Mouse (Mus musculus) intestine, embryonic 14.5 days (tissue): ENCODE data around the gene Exoc3l. TPM values are rescaled to one million over a fixed set of nuclear protein-coding genes. Genes with fewer than 3 reads are reported as not detected.

Experiments
- ATAC-seq: fragments of 200-750 bp; cut with Nextera tagmentation; replicated peaks from 2 replicates; pipeline ENCODE4 v1.8.0; 2017; ENCODE audit warnings: low read depth, moderate number of reproducible peaks, moderate TSS enrichment, moderate library complexity; ENCODE audit not compliant: low FRiP score, low TSS enrichment
- DNase-seq: peaks from one replicate; pipeline ENCODE4 v3.0.0-alpha.2; 2018; ENCODE audit warnings: low spot score
- H3K27ac ChIP-seq: fragments of 300-500 bp; sonication (generic); 2 replicates; pipeline ENCODE4 v1.5.1; 2014; ENCODE audit warnings: low read depth, mild to moderate bottlenecking, control low read depth
- H3K27me3 ChIP-seq: fragments of 300-500 bp; sonication (generic); replicated peaks from 2 replicates; pipeline ENCODE4 v1.6.1; 2014; ENCODE audit warnings: low read length, control low read depth; ENCODE audit not compliant: control insufficient read depth, insufficient read depth
- H3K36me3 ChIP-seq: fragments of 300-500 bp; sonication (generic); 2 replicates; pipeline ENCODE4 v1.6.1; 2014; ENCODE audit warnings: low read length, control low read depth; ENCODE audit not compliant: control insufficient read depth, insufficient read depth
- H3K4me1 ChIP-seq: fragments of 300-500 bp; sonication (generic); replicated peaks from 2 replicates; pipeline ENCODE4 v1.6.1; 2014; ENCODE audit warnings: low read length, control low read depth, mixed read lengths; ENCODE audit not compliant: control insufficient read depth, insufficient read depth
- H3K4me2 ChIP-seq: fragments of 300-500 bp; sonication (generic); 2 replicates; pipeline ENCODE4 v1.6.1; 2014; ENCODE audit warnings: low read length
- H3K4me3 ChIP-seq: fragments of 300-500 bp; sonication (generic); 2 replicates; pipeline ENCODE4 v1.5.1; 2014; ENCODE audit warnings: low read depth, low read length, control low read depth, mixed read lengths
- H3K9ac ChIP-seq: fragments of 300-500 bp; sonication (generic); 2 replicates; pipeline ENCODE4 v1.6.1; 2014; ENCODE audit warnings: mild to moderate bottlenecking, low read length
- H3K9me3 ChIP-seq: fragments of 300-500 bp; sonication (generic); 2 replicates; pipeline ENCODE4 v1.6.1; 2016; ENCODE audit warnings: low read length, control low read depth; ENCODE audit not compliant: control insufficient read depth
- WGBS: fragments of 180-500 bp; shearing (Covaris S2); extraction: QIAGEN DNeasy Blood & Tissue Kit; methylation state at CpG from one replicate; pipeline ENCODE4 v1.1.7; 2014; 5-methylcytosine and 5-hydroxymethylcytosine counted together
- microRNA counts: library from miRNA; unstranded; fragments of <30 nt; microRNA quantifications from one replicate; lab custom pipeline; 2016
- microRNA-seq: library from miRNA; unstranded; fragments of <30 nt; microRNA quantifications from one replicate; pipeline ENCODE4, GENCODE M21; 2016
- polyA plus RNA-seq: library from polyadenylated mRNA; unstranded; fragments of >200 nt; fragmentation: Nextera tagmentation; extraction: Ambion mirVana; gene quantifications from 2 replicates; pipeline ENCODE4 v1.2.1, GENCODE M21; 2014

Exoc3l gene
- polyA plus RNA-seq, 1 experiment from 2014 or later: 10.1 TPM

- WGBS: under 1% methylated on average over 72 of the region's 74 CpGs
- peaks cover 19% of the 10 kb centered on the region for H3K27me3 ChIP-seq
- peak; percentile 86 for ATAC-seq
- peak overlapping the region; percentile 76 for H3K9ac ChIP-seq
- peaks cover 22% of the 10 kb centered on the region for H3K4me1 ChIP-seq
- H3K4me2 ChIP-seq: peak overlapping the region; percentile 91
- H3K27ac ChIP-seq: peak overlapping the region; percentile 84
- H3K9me3 ChIP-seq: no peaks in the 10 kb centered on the region
- DNase-seq: peak; percentile 95
- H3K4me3 ChIP-seq: peak overlapping the region; percentile 62
- peaks cover 41% of the 10 kb centered on the region for H3K36me3 ChIP-seq
Observed at GRCm38 (mm10) chr8:105254152-105254965, 41.5 kb downstream of the Exoc3l start.

- ATAC-seq (peak; percentile 10; the same call in 1 of the 2 replicates), DNase-seq (no peak)
- 38% methylated on average over 20 of the region's 20 CpGs for WGBS
- Histone ChIP-seq H3K9me3 (no peaks in the 10 kb centered on the region), H3K4me2 (peak overlapping the region; percentile 91), H3K36me3 (peaks cover 47% of the 10 kb centered on the region), H3K4me1 (peaks cover 16% of the 10 kb centered on the region), H3K9ac (peak overlapping the region; percentile 76; the same call in 1 of the 2 replicates), H3K4me3 (peak overlapping the region; percentile 62), H3K27me3 (peaks cover 13% of the 10 kb centered on the region), H3K27ac (peak overlapping the region; percentile 84; the same call in 1 of the 2 replicates)
Observed at GRCm38 (mm10) chr8:105253766-105254151, 42.1 kb downstream of the Exoc3l start.

GRCm38 (mm10) chr8:105252680-105253537, 43.0 kb downstream of the Exoc3l start:
- no peak overlapping the region for H3K27ac ChIP-seq
- DNase-seq (no peak), ATAC-seq (no peak)
- H3K4me3 ChIP-seq: no peak overlapping the region; the same call in 1 of the 2 replicates
- H3K4me1 ChIP-seq: peaks cover 16% of the 10 kb centered on the region
- no peak overlapping the region for H3K9ac ChIP-seq
- peaks cover 4% of the 10 kb centered on the region; the same call in 1 of the 2 replicates for H3K27me3 ChIP-seq
- peaks cover 55% of the 10 kb centered on the region for H3K36me3 ChIP-seq
- peak overlapping the region; percentile 91; the same call in 1 of the 2 replicates for H3K4me2 ChIP-seq
- 84% methylated on average over 10 of the region's 10 CpGs for WGBS
- H3K9me3 ChIP-seq: no peaks in the 10 kb centered on the region

- no peak overlapping the region for H3K27ac ChIP-seq
- no peaks in the 10 kb centered on the region for H3K9me3 ChIP-seq
- ATAC-seq: no peak
- no peaks in the 10 kb centered on the region for H3K27me3 ChIP-seq
- H3K4me2 ChIP-seq: no peak overlapping the region
- peaks cover 65% of the 10 kb centered on the region for H3K36me3 ChIP-seq
- no peak overlapping the region for H3K9ac ChIP-seq
- no peak overlapping the region for H3K4me3 ChIP-seq
- H3K4me1 ChIP-seq: peaks cover 16% of the 10 kb centered on the region
- no peak for DNase-seq
- 88% methylated on average over 6 of the region's 6 CpGs for WGBS
Observed at GRCm38 (mm10) chr8:105251954-105252353, 43.9 kb downstream of the Exoc3l start.

- no peak for ATAC-seq
- no peak overlapping the region for H3K4me2 ChIP-seq
- WGBS: 95% methylated on average over 7 of the region's 7 CpGs
- H3K4me3 ChIP-seq: no peak overlapping the region
- H3K36me3 ChIP-seq: peaks cover 63% of the 10 kb centered on the region
- H3K9me3 ChIP-seq: no peaks in the 10 kb centered on the region
- DNase-seq: no peak
- no peak overlapping the region for H3K27ac ChIP-seq
- H3K27me3 ChIP-seq: no peaks in the 10 kb centered on the region
- no peaks in the 10 kb centered on the region for H3K4me1 ChIP-seq
- no peak overlapping the region for H3K9ac ChIP-seq
Observed at GRCm38 (mm10) chr8:105241016-105241415, 54.9 kb downstream of the Exoc3l start.

MicroRNAs within 50 kb of the gene (microRNA counts, 519-probe panel; counts per million panel counts)
- 2,954 counts per million, percentile 33 among the panel's probes with 10 or more counts for microRNA mmu-miR-328 (lab: Ali Mortazavi, UCI)

Small RNAs within 50 kb of the gene (microRNA-seq; reads per million reads assigned to microRNA genes)
- gene Gm27320: not detected
- gene Mir328: 258 reads per million, percentile 67 among the genes with 10 or more reads in this experiment

Other genes with a start within 250 kb of the Exoc3l start
- not detected in 2 replicates for gene Ces3a, start 247.5 kb downstream of the Exoc3l start, polyA plus RNA-seq
- gene Ces3b, start 212.3 kb downstream of the Exoc3l start, polyA plus RNA-seq: not detected in 2 replicates
- not detected in 2 replicates for gene Ces4a, start 164.3 kb downstream of the Exoc3l start, polyA plus RNA-seq
- gene Cbfb, start 125.4 kb downstream of the Exoc3l start, polyA plus RNA-seq: 52.5 and 62.8 TPM in 2 replicates
- gene D230025D16Rik, start 71.0 kb downstream of the Exoc3l start, polyA plus RNA-seq: 29.5 and 29.8 TPM in 2 replicates
- 19.1 and 20.3 TPM in 2 replicates for gene B3gnt9, start 40.9 kb downstream of the Exoc3l start, polyA plus RNA-seq
- 26.2 and 26.8 TPM in 2 replicates for gene Tradd, start 31.5 kb downstream of the Exoc3l start, polyA plus RNA-seq
- 4.5 and 4.9 TPM in 2 replicates for gene Fbxl8, start 31.5 kb downstream of the Exoc3l start, polyA plus RNA-seq
- 0.35 TPM in 1 of 2 replicates, not detected in the other for gene Hsf4, start 26.3 kb downstream of the Exoc3l start, polyA plus RNA-seq
- gene Nol3, start 20.0 kb downstream of the Exoc3l start, polyA plus RNA-seq: 1.3 and 1.4 TPM in 2 replicates
- gene 4931428F04Rik, start 6.2 kb downstream of the Exoc3l start, polyA plus RNA-seq: 9.1 and 11.7 TPM in 2 replicates
- gene E2f4, start 1.6 kb upstream of the Exoc3l start, polyA plus RNA-seq: 114 and 119 TPM in 2 replicates
- 16.8 and 17.7 TPM in 2 replicates for gene Elmo3, start 9.5 kb upstream of the Exoc3l start, polyA plus RNA-seq
- gene Lrrc29, start 30.2 kb upstream of the Exoc3l start, polyA plus RNA-seq: 1.9 and 2.3 TPM in 2 replicates
- 136 and 138 TPM in 2 replicates for gene Tmem208, start 30.3 kb upstream of the Exoc3l start, polyA plus RNA-seq
- gene Fhod1, start 51.9 kb upstream of the Exoc3l start, polyA plus RNA-seq: 3.2 and 3.5 TPM in 2 replicates
- gene Slc9a5, start 52.7 kb upstream of the Exoc3l start, polyA plus RNA-seq: 1.5 and 2.3 TPM in 2 replicates
- 0.19 and 0.27 TPM in 2 replicates for gene Plekhg4, start 77.2 kb upstream of the Exoc3l start, polyA plus RNA-seq
- 0.11 TPM in 1 of 2 replicates, not detected in the other for gene Kctd19, start 117.4 kb upstream of the Exoc3l start, polyA plus RNA-seq
- gene Lrrc36, start 117.5 kb upstream of the Exoc3l start, polyA plus RNA-seq: 0.11 and 0.16 TPM in 2 replicates
- gene Tppp3, start 175.4 kb upstream of the Exoc3l start, polyA plus RNA-seq: 36.2 and 39.8 TPM in 2 replicates
- gene Zdhhc1, start 200.8 kb upstream of the Exoc3l start, polyA plus RNA-seq: 25.0 and 25.2 TPM in 2 replicates
- gene Hsd11b2, start 222.7 kb upstream of the Exoc3l start, polyA plus RNA-seq: 3.1 and 3.8 TPM in 2 replicates